Mouse (Mus musculus): ENCODE data around the gene Fbxl7.
"Not testable (repeated sequence)": the region's sequence is repeated elsewhere in the genome, so short reads cannot be mapped to it uniquely, and the experiment has no call there.

Gene Fbxl7

GRCm38 (mm10) chr15:26804046-26804445 lies 91.3 kb downstream of the Fbxl7 start:
- no peak for DNase-seq

GRCm38 (mm10) chr15:26799457-26800021 lies 95.8 kb downstream of the Fbxl7 start:
- no peak for DNase-seq

DNA sequence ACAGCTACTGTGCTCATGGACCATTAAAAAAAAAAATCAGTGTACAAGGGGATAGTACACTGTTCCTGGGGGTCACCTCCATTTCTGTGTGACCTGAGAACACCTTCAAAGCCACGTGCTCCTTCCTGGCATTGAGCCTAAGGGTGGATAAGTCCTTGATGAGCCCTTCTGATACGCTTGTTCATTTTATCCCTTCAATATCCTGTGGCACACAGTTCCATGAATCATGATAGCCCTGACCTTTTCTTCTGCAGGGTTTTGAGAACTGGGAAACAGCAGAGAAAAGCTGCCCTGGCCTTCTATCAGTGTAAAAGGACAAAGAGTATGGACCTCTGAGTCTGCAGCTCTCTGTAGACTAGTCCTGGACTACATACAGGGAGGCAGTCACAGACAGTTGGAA lies 99.4 kb downstream of the Fbxl7 start:
- no peak for DNase-seq

DNA sequence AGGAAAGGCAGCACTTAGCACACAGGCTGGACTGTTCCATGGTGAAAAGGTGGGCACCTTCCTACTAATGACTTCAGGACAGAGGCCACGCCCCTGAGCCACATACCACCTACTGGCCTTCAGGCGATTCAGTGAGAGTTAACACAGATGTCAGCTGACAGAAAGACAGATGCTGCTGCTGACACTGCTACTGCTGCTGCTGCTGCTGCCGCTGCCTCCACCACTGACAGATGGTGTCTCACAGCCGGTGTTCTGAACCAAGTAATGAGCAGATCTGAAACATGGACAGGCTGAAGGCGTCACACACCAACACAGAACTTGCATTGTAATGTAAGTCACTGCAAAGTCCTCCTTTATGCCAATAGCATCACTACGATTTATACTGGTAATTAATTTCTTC lies 99.9 kb downstream of the Fbxl7 start:
- no peak for DNase-seq

DNA sequence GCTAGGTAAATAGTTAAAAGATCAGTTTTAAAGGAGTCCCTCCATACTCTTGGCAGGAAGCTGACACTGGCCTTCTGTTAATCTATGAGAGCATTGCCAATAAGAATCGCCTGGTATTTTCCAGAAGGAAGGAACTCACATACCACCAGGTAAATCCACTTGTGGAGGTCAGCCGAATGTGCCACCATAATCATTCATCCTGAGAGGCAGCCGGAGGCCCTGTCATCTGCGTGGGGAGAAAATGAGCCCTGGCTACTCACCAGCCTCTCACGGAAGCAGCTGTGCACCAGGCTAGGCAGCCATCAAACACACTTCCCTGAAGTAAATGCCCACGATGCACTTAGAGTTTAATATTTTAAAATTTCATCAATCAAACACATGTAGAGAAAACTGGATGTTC lies 108.2 kb downstream of the Fbxl7 start:
- no peak for DNase-seq

DNA sequence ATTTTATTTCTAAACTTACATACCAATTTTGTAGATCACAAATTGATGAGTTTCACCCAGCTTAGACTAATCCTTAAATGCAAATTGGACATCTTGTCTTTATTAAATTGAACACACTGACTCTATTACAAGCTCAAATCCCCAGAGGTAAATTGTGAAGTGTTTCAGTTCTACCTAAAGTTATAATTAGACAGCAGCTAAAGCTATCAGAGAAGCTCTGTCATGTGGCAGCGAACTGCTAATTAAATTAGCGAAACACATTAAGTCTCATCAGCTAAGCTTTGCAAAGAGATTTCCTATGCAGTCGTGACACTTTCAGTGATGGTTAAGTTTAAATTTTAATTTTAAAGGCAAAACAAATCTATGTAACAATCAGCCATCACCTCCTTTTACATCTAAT lies 114.8 kb downstream of the Fbxl7 start:
- DNase-seq, result no peak

DNA sequence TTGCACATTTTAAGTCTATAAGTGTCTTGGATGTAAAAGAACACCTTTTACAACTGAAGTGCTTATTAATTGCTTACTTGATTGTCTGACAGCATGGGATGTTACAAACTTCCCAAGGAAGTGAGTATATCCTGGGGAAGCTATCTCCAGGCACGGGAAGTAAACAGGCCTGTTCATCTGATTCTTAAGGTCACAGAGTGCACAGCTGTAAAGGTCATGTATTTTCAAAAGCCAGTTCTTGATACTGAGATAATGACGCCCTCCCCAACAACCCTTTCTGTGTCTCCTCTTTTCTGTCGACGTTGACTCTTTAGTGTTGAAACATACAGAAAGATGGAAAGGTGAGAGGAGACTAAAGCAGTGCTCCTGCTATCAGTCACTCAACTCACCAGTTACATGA lies 116.3 kb downstream of the Fbxl7 start:
- DNase-seq, result no peak

DNA sequence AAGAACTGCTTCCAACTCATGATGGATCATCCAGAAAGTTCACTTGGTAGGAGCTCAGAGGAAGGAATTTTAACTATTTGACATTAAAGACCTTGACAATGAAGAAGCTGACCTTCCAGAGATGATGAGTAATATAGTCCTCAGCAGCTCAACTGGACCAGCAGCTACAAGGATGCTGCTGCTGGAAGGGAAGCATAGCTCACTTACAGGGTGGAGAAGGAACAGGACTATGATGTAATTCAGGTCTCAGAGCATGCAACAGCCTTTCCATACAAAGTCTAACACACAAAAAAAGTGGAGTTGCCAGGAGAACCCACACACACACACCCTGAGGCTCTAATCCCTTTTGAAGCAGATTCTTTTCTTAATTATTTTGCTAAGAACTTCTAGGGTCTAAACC lies 119.7 kb downstream of the Fbxl7 start:
- no peak for DNase-seq

- no peak for DNase-seq
Observed at GRCm38 (mm10) chr15:26774895-26775294, 120.5 kb downstream of the Fbxl7 start.

GRCm38 (mm10) chr15:26761651-26762050 lies 133.7 kb downstream of the Fbxl7 start:
- DNase-seq, result no peak

DNA sequence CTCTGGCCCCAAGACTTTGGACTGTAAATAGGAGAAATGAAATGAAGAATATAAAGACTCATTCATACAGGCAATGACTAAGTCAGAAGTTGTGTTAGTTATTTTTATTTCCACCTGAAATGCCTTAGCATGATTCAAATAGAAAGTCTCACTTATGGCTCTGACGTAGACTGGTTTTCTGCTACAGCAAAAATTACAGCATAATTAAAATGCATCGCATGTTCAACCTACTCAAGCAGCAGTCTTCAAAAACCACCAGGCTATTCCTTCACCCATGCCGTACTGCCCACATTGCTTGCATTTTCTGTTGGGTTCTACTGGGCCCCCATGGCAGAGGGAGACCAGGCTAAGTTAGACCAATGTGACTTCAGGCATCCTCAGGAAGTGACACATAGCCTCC lies 146.9 kb downstream of the Fbxl7 start:
- DNase-seq, result no peak

GRCm38 (mm10) chr15:26732366-26732765 lies 163.0 kb downstream of the Fbxl7 start:
- DNase-seq, result no peak

DNA sequence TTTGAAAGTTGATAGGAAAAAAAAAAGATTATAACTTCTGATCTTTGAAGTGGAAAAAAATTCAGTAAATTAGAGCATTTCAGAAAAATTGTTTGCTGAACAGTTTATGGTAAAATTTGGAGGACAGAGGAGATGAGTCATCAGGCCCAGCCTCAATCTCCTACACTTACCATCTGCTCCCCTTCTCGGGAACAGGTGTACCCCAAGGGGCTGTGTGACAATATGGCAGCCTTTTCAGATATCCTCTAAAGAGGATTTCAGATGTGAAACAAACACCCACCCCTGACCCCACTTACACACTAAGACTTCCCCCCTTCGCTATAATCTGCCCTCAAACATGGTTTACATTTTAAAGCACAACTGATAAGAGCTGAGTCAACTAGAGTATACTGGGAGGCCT lies 164.6 kb downstream of the Fbxl7 start:
- no peak for DNase-seq

DNA sequence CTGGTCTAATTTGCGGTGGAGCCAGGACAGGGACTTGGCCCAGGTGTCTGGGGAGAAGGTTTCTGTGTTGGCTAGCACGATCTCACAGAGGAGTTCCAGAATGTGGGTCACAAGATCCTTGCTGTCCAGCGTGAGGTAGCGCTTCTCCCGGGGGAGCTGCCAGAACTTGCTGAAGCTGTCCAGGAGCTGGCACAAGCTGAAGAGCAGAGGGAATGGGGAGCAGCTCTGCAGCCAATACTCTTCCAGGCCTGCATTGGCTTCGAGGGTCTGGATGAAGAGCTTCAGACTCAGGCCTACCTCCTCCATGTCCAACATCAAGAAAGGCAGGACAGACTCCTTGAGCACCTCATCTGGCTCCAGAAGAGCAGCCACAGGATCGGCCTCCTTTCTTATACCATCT lies 166.0 kb downstream of the Fbxl7 start:
- not testable (repeated sequence) for DNase-seq

- DNase-seq, result no peak
Observed at GRCm38 (mm10) chr15:26718390-26719036, 176.9 kb downstream of the Fbxl7 start.

DNA sequence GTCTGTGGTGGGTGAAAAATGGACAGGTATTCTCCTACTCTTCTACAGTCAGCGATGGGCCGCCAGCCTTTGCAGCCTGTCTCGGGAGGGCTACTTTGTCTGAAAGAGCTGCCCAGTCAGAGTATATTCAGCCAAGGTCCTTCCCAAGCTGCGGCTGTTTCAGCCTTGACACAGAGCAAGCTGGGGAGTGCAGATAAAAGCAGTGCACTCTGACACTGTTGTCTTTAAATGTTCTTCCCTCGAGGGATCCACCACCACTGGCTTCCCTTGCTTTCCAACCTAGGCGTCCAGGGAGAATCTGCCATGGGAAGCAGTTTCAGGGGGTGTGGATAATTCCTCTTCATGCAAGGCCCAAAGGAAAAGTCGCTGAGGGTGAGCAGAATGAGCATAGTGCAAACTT lies 177.4 kb downstream of the Fbxl7 start:
- no peak for DNase-seq

- no peak for DNase-seq
Observed at GRCm38 (mm10) chr15:26716181-26716580, 179.2 kb downstream of the Fbxl7 start.

- DNase-seq, result no peak
Observed at GRCm38 (mm10) chr15:26715635-26716034, 179.7 kb downstream of the Fbxl7 start.

GRCm38 (mm10) chr15:26712271-26712670 lies 183.1 kb downstream of the Fbxl7 start:
- DNase-seq, result no peak

GRCm38 (mm10) chr15:26704966-26705365 lies 190.4 kb downstream of the Fbxl7 start:
- no peak for DNase-seq

DNA sequence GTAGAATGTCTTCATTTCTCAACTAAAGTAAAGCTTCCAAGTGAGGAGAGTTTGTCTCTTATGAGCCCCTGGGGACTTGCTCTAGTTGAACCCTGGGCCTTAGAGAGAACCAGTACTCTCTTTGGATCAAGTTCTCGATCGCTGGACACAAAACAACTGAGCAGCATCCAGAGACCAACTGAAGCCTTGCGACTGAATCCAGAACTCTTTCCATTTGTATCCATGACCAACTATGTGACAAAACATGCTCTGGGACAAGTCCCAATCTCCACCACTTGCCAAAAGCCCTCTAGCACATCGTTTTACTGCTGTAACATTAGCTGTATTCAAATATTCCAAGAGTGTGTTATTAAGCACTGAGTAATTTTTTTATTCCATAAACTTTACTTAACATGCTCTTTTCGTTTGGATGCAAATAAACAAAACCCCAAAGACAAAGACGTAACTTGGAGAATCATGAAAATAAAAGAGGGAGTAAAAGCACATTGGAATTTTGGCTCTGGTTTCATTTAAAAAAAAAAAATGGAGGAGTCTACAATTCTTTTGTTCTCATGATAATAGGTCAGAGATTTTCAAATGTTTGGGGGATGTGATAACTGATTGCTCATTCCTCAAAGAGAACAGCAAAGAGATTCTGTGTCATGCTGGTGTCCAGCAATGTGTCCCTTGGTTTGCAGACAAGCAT lies 192.1 kb downstream of the Fbxl7 start:
- DNase-seq, result no peak

GRCm38 (mm10) chr15:26701949-26702675 lies 193.3 kb downstream of the Fbxl7 start:
- no peak for DNase-seq

- no peak for DNase-seq
Observed at GRCm38 (mm10) chr15:26693075-26693474, 202.3 kb downstream of the Fbxl7 start.

Data from thymus, adult 18-20 months (tissue).